Mouse (Mus musculus) kidney, postnatal 0 days (tissue): ENCODE data around the gene Chst2. TPM values are rescaled to one million over a fixed set of nuclear protein-coding genes. Genes with fewer than 3 reads are reported as not detected.

Experiments used
- ATAC-seq: fragments of 200-750 bp; cut with Nextera tagmentation; replicated peaks from 2 replicates; pipeline ENCODE4 v1.8.0; 2017; ENCODE audit warnings: low read depth, moderate number of reproducible peaks, moderate TSS enrichment, moderate library complexity; ENCODE audit not compliant: low FRiP score
- DNase-seq: peaks from one replicate; pipeline ENCODE4 v3.0.0-alpha.2; 2016; ENCODE audit warnings: low spot score
- H3K27ac ChIP-seq: fragments of 300-500 bp; sonication (generic); 2 replicates; pipeline ENCODE4 v1.5.1; 2014; ENCODE audit warnings: mild to moderate bottlenecking
- H3K27me3 ChIP-seq: fragments of 300-500 bp; sonication (generic); 2 replicates; pipeline ENCODE4 v1.6.1; 2014; ENCODE audit warnings: low read length, mixed read lengths; ENCODE audit not compliant: insufficient read depth
- H3K36me3 ChIP-seq: fragments of 300-500 bp; sonication (generic); 2 replicates; pipeline ENCODE4 v1.6.1; 2014; ENCODE audit warnings: low read length, mixed read lengths; ENCODE audit not compliant: insufficient read depth
- H3K4me1 ChIP-seq: fragments of 300-500 bp; sonication (generic); replicated peaks from 2 replicates; pipeline ENCODE4 v1.6.1; 2014; ENCODE audit warnings: antibody characterized with exemption, low read length, mixed read lengths; ENCODE audit not compliant: insufficient read depth
- H3K4me2 ChIP-seq: fragments of 300-500 bp; sonication (generic); 2 replicates; pipeline ENCODE4 v1.6.1; 2014; ENCODE audit warnings: mild to moderate bottlenecking, low read length, moderate library complexity, mixed read lengths
- H3K4me3 ChIP-seq: fragments of 300-500 bp; sonication (generic); replicated peaks from 2 replicates; pipeline ENCODE4 v1.5.1; 2014; ENCODE audit warnings: low read depth, low read length
- H3K9ac ChIP-seq: fragments of 300-500 bp; sonication (generic); 2 replicates; pipeline ENCODE4 v1.6.1; 2014; ENCODE audit warnings: low read depth, low read length
- H3K9me3 ChIP-seq: fragments of 300-500 bp; sonication (generic); replicated peaks from 2 replicates; pipeline ENCODE4 v1.6.1; 2016; ENCODE audit warnings: low read length, inconsistent platforms, mixed read lengths
- CTCF ChIP-seq: IDR thresholded peaks from 2 replicates; pipeline ENCODE4 v1.5.1; 2016; ENCODE audit warnings: antibody characterized with exemption, low read depth, mild to moderate bottlenecking, moderate library complexity
- WGBS: fragments of 180-500 bp; shearing (Covaris S2); extraction: QIAGEN DNeasy Blood & Tissue Kit; methylation state at CpG from one replicate; pipeline ENCODE4 v1.1.7; 2014; 5-methylcytosine and 5-hydroxymethylcytosine counted together
- polyA plus RNA-seq: library from polyadenylated mRNA; unstranded; fragments of >200 nt; fragmentation: Nextera tagmentation; extraction: Ambion mirVana; gene quantifications from 2 replicates; pipeline ENCODE4 v1.2.1, GENCODE M21; 2015

Chst2 gene
- polyA plus RNA-seq, 1 experiment from 2014 or later, result 4.8 TPM

- peak; percentile 77 for TF ChIP-seq CTCF
- Histone ChIP-seq H3K4me1 (peaks cover 16% of the 10 kb centered on the region), H3K9ac (peak overlapping the region; percentile 63), H3K4me2 (peak overlapping the region; percentile 96), H3K27ac (no peak overlapping the region), H3K4me3 (peak overlapping the region; percentile 66), H3K27me3 (no peaks in the 10 kb centered on the region), H3K36me3 (no peaks in the 10 kb centered on the region), H3K9me3 (no peaks in the 10 kb centered on the region)
- DNase-seq, result peak; percentile 79
- ATAC-seq, result peak; percentile 21
- WGBS, result 1% methylated on average over 30 of the region's 30 CpGs
These were observed 994 bp downstream of the Chst2 start for GRCm38 (mm10) chr9:95405511-95405945.

GRCm38 (mm10) chr9:95404811-95405465 lies 1.6 kb downstream of the Chst2 start:
- ATAC-seq, result no peak
- H3K4me2 ChIP-seq, result peak overlapping the region; percentile 96
- H3K4me3 ChIP-seq, result peak overlapping the region; percentile 66
- no peak for DNase-seq
- H3K4me1 ChIP-seq, result peaks cover 16% of the 10 kb centered on the region
- H3K27ac ChIP-seq, result no peak overlapping the region
- H3K9ac ChIP-seq, result 0 out of 2 replicates have a peak overlapping the region, but pooled peaks have one; percentile 63
- H3K27me3 ChIP-seq, result no peaks in the 10 kb centered on the region
- WGBS, result 64% methylated on average over 38 of the region's 38 CpGs
- H3K36me3 ChIP-seq, result no peaks in the 10 kb centered on the region
- no peaks in the 10 kb centered on the region for H3K9me3 ChIP-seq
- no peak for TF ChIP-seq CTCF

- 23% methylated on average over 5 of the region's 5 CpGs for WGBS
- Histone ChIP-seq H3K36me3 (no peaks in the 10 kb centered on the region), H3K9me3 (no peaks in the 10 kb centered on the region), H3K4me1 (peaks cover 16% of the 10 kb centered on the region), H3K4me2 (no peak overlapping the region), H3K9ac (no peak overlapping the region), H3K27ac (no peak overlapping the region), H3K27me3 (no peaks in the 10 kb centered on the region), H3K4me3 (no peak overlapping the region)
- ATAC-seq, result no peak
- TF ChIP-seq CTCF, result no peak
- DNase-seq, result peak; percentile 76
These were observed 4.8 kb downstream of the Chst2 start for GRCm38 (mm10) chr9:95401686-95402085.

- no peak overlapping the region for H3K27ac ChIP-seq
- H3K4me2 ChIP-seq, result no peak overlapping the region
- no peaks in the 10 kb centered on the region for H3K9me3 ChIP-seq
- ATAC-seq, result no peak
- no peaks in the 10 kb centered on the region for H3K36me3 ChIP-seq
- H3K4me3 ChIP-seq, result no peak overlapping the region
- no peaks in the 10 kb centered on the region for H3K27me3 ChIP-seq
- no peaks in the 10 kb centered on the region for H3K4me1 ChIP-seq
- 50% methylated on average over 1 of the region's 1 CpGs for WGBS
- no peak overlapping the region for H3K9ac ChIP-seq
- no peak for TF ChIP-seq CTCF
- DNase-seq, result no peak
These were observed 14.5 kb downstream of the Chst2 start for GRCm38 (mm10) chr9:95392011-95392410.

- 83% methylated on average over 3 of the region's 3 CpGs for WGBS
- no peak for DNase-seq
These were observed 16.6 kb downstream of the Chst2 start for GRCm38 (mm10) chr9:95389956-95390355.

GRCm38 (mm10) chr9:95387881-95388380 lies 18.6 kb downstream of the Chst2 start:
- no peaks in the 10 kb centered on the region for H3K9me3 ChIP-seq
- H3K9ac ChIP-seq, result no peak overlapping the region
- no peaks in the 10 kb centered on the region for H3K36me3 ChIP-seq
- H3K27me3 ChIP-seq, result no peaks in the 10 kb centered on the region
- H3K4me3 ChIP-seq, result no peak overlapping the region
- H3K4me1 ChIP-seq, result no peaks in the 10 kb centered on the region
- no peak overlapping the region for H3K27ac ChIP-seq
- no peak for DNase-seq
- H3K4me2 ChIP-seq, result no peak overlapping the region
- TF ChIP-seq CTCF, result no peak
- ATAC-seq, result no peak
- WGBS, result 74% methylated on average over 8 of the region's 8 CpGs

More at GRCm38 (mm10) chr9:95389956-95390355, 16.6 kb downstream of the Chst2 start:
- no peaks in the 10 kb centered on the region for H3K36me3 ChIP-seq
- no peak overlapping the region for H3K9ac ChIP-seq
- no peak overlapping the region for H3K27ac ChIP-seq
- H3K9me3 ChIP-seq, result no peaks in the 10 kb centered on the region
- H3K4me2 ChIP-seq, result no peak overlapping the region
- TF ChIP-seq CTCF, result no peak
- no peak overlapping the region for H3K4me3 ChIP-seq
- H3K4me1 ChIP-seq, result no peaks in the 10 kb centered on the region
- no peaks in the 10 kb centered on the region for H3K27me3 ChIP-seq
- no peak for ATAC-seq

GRCm38 (mm10) chr9:95375966-95376365 lies 30.6 kb downstream of the Chst2 start:
- Histone ChIP-seq H3K9me3 (no peaks in the 10 kb centered on the region), H3K4me1 (no peaks in the 10 kb centered on the region), H3K27ac (no peak overlapping the region), H3K36me3 (no peaks in the 10 kb centered on the region), H3K27me3 (no peaks in the 10 kb centered on the region), H3K4me3 (no peak overlapping the region), H3K9ac (no peak overlapping the region), H3K4me2 (no peak overlapping the region)
- WGBS, result 49% methylated on average over 1 of the region's 1 CpGs
- ATAC-seq (no peak), DNase-seq (no peak)
- no peak for TF ChIP-seq CTCF
